Mouse (Mus musculus): Measurements from ENCODE around the gene Npas1. TPM values are rescaled to one million over a fixed set of nuclear protein-coding genes. Genes with fewer than 3 reads are reported as not detected.
A peak's percentile ranks its signal among the peaks of the same experiment; 100 is the strongest.

Npas1 gene
- polyA plus RNA-seq, 1 experiment from 2014 or later = 6.4 TPM

DNA sequence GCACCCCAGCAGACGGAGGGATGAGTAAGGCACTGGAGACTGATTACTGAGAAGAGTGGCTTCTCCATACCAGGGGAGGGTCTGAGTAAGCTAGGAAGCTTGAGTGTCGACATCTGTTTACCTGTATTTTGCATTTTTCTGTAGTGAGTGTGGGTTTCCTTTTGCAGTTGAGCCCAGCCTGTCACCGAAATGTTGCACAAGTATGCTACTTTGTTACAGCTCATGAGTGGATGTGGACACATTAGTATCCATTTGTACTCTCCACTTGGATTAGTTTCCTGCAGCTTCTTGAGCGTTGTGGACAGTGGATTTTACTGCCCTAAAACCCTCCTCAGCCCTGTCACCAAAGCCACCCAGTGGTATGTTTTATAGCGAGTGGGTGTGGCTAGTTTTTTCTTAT is 58.8 kb downstream of the Npas1 start:
- Histone ChIP-seq H3K36me3 (ENCODE audit: control insufficient read depth, insufficient read depth, low read length) (peaks cover 32% of the 10 kb centered on the region), H3K4me1 (ENCODE audit: control insufficient read depth, insufficient read depth, low read length) (no peaks in the 10 kb centered on the region), H3K27me3 (ENCODE audit: control insufficient read depth, insufficient read depth, low read depth, low read length) (no peaks in the 10 kb centered on the region), H3K9ac (ENCODE audit: low read depth, low read length) (no peak overlapping the region), H3K9me3 (replicated peaks; ENCODE audit: control insufficient read depth, low read length, poor library complexity, severe bottlenecking) (no peaks in the 10 kb centered on the region), H3K4me2 (ENCODE audit: low read length) (no peak overlapping the region), H3K4me3 (ENCODE audit: low read depth, low read length) (no peak overlapping the region), H3K27ac (ENCODE audit: low read length) (no peak overlapping the region)
- WGBS = 90% methylated on average over 5 of the region's 5 CpGs
- no peak for ATAC-seq

DNA sequence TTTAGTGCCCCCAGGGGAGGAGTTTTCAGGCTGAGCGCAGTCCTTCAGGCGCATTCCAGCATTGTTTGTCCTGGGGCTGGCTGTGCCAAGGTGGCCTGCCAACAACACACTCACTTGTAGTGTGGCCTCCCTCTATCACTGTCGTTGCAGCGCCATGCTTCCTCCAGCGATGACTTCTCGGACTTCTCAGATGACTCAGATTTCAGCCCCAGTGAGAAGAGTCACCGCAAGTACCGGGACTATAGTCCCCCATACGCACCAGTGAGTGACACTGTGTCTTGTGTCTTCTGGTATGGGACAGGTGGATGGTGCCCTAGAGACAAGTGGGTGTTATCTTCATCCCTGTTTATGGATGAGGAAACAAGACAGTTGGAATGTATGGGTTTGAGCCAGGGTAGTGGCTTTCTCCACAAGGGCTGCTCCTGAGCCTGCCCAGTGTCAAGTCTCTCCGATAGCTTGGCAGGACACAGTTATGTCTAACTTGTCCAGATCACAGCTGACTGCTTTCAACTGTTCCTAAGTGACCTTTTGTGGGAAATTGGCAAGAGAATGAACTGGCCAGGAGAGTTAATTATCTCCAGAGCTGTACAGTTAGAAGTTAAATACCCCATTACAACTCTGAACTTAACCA is 60.3 kb downstream of the Npas1 start:
- Histone ChIP-seq H3K9me3 (replicated peaks; ENCODE audit: control insufficient read depth, low read length, poor library complexity, severe bottlenecking) (no peaks in the 10 kb centered on the region), H3K4me2 (ENCODE audit: low read length) (no peak overlapping the region), H3K4me1 (ENCODE audit: control insufficient read depth, insufficient read depth, low read length) (peaks cover 7% of the 10 kb centered on the region), H3K27me3 (ENCODE audit: control insufficient read depth, insufficient read depth, low read depth, low read length) (no peaks in the 10 kb centered on the region), H3K27ac (ENCODE audit: low read length) (no peak overlapping the region), H3K36me3 (ENCODE audit: control insufficient read depth, insufficient read depth, low read length) (peaks cover 28% of the 10 kb centered on the region), H3K9ac (ENCODE audit: low read depth, low read length) (no peak overlapping the region), H3K4me3 (ENCODE audit: low read depth, low read length) (no peak overlapping the region)
- no peak for ATAC-seq
- WGBS = 94% methylated on average over 10 of the region's 10 CpGs

DNA sequence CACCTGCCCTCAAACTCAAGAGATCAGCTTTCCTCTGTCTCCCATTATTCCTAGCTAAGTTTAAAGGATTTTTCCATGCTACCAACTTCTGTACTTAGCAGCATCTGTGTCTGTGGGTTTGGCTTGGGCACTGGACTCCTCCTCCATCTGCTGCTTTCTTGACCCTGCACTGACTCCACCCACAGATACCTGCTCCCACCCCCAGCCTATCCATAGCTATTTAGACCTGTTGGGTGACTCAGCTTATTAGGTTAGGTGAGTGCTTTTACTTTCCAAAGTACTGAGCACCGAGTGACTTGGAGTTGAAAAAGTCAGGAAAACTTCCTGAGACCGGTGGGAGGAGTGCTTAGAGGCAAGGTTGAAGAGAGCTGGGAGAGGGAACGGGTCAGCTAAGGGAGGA is 62.1 kb downstream of the Npas1 start:
- Histone ChIP-seq H3K36me3 (ENCODE audit: control insufficient read depth, insufficient read depth, low read length) (peaks cover 13% of the 10 kb centered on the region; the same call in 1 of the 2 replicates), H3K4me3 (ENCODE audit: low read depth, low read length) (no peak overlapping the region), H3K4me1 (ENCODE audit: control insufficient read depth, insufficient read depth, low read length) (peaks cover 7% of the 10 kb centered on the region), H3K27me3 (ENCODE audit: control insufficient read depth, insufficient read depth, low read depth, low read length) (no peaks in the 10 kb centered on the region), H3K4me2 (ENCODE audit: low read length) (no peak overlapping the region), H3K27ac (ENCODE audit: low read length) (no peak overlapping the region), H3K9ac (ENCODE audit: low read depth, low read length) (no peak overlapping the region), H3K9me3 (replicated peaks; ENCODE audit: control insufficient read depth, low read length, poor library complexity, severe bottlenecking) (no peaks in the 10 kb centered on the region)
- WGBS = 95% methylated on average over 3 of the region's 3 CpGs
- no peak for ATAC-seq

DNA sequence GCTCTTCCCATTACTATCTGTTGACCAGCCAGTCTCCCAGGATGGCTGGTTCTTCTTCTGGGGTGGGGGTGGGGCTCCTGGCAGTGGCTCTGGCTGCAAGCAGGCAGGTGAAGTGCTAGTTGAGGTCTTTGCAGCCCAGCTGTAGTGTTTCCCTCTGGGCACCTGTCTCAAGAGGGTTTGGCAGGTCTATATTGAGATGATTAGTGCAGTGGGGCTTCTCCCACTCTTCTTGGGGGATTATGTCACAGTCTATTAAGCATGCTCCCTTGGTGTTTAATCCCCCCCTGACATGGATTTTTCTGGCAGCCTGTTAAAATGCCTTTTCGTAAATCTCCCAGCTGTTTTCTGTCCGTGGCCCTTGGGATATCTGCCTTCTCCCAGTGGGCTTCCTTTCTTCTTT is 64.6 kb downstream of the Npas1 start:
- Histone ChIP-seq H3K9ac (ENCODE audit: low read depth, low read length) (no peak overlapping the region), H3K27me3 (ENCODE audit: control insufficient read depth, insufficient read depth, low read depth, low read length) (no peaks in the 10 kb centered on the region), H3K27ac (ENCODE audit: low read length) (peak overlapping the region; percentile 4; the same call in 1 of the 2 replicates), H3K4me3 (ENCODE audit: low read depth, low read length) (no peak overlapping the region), H3K9me3 (replicated peaks; ENCODE audit: control insufficient read depth, low read length, poor library complexity, severe bottlenecking) (no peaks in the 10 kb centered on the region), H3K4me1 (ENCODE audit: control insufficient read depth, insufficient read depth, low read length) (peaks cover 7% of the 10 kb centered on the region), H3K36me3 (ENCODE audit: control insufficient read depth, insufficient read depth, low read length) (peaks cover 5% of the 10 kb centered on the region; the same call in 1 of the 2 replicates), H3K4me2 (ENCODE audit: low read length) (no peak overlapping the region)
- 25% methylated on average over 2 of the region's 2 CpGs for WGBS
- ATAC-seq = no peak

DNA sequence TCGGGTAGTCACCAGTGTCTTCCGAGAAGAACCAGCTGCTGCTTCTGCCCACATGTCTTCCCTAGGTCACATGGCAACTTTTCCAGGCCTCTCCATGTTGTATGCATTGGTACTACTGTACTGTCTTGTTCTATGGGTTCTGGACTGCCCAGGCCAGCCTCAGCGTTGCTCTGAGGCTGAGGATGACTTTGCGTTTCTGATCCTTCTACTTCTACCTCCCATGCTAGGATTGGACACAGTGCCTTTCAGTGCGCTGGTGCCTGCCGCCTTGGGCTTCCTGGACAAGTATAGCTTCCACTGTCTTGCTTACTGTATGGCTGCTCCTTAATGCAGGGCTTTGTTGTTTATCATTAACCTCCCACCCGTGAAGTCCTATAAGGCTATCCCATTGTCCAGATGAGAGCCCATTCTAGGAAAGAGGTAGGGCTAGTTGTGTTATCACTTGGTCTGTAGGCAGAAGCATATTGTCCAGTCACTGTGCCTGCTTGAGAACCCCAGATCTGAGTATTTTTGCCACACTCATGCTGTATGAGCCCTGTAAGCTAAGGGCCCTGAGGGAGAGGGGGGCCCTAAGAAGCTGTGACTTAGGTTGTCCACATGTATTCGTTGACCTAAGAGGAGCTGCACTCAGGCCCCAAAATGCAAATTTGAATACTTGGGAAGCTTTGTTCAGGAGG is 65.2 kb downstream of the Npas1 start:
- WGBS = 86% methylated on average over 8 of the region's 8 CpGs
- H3K4me1 ChIP-seq (ENCODE audit: control insufficient read depth, insufficient read depth, low read length) = peaks cover 7% of the 10 kb centered on the region
- no peak overlapping the region for H3K4me2 ChIP-seq (ENCODE audit: low read length)
- H3K9me3 ChIP-seq (replicated peaks; ENCODE audit: control insufficient read depth, low read length, poor library complexity, severe bottlenecking) = no peaks in the 10 kb centered on the region
- no peaks in the 10 kb centered on the region for H3K27me3 ChIP-seq (ENCODE audit: control insufficient read depth, insufficient read depth, low read depth, low read length)
- H3K9ac ChIP-seq (ENCODE audit: low read depth, low read length) = no peak overlapping the region
- H3K36me3 ChIP-seq (ENCODE audit: control insufficient read depth, insufficient read depth, low read length) = peaks cover 4% of the 10 kb centered on the region; the same call in 1 of the 2 replicates
- no peak for ATAC-seq
- no peak overlapping the region for H3K27ac ChIP-seq (ENCODE audit: low read length)
- H3K4me3 ChIP-seq (ENCODE audit: low read depth, low read length) = no peak overlapping the region

DNA sequence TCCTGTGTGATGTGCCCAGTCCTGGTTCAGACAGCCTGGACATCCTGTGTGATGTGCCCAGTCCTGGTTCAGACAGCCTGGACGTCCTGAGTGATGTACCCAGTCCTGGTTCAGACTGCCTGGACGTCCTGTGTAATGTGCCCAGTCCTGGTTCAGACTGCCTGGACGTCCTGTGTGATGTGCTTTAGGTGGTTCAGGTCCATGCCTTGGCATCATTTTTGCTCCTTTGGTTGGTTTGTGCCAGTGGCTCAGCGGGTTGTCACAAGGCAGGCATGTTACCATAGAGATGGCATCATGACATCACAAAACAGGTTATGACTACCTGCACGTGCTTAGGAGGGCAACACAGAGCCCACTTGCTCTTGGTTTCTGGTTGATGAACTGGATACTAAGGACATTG is 66.4 kb downstream of the Npas1 start:
- Histone ChIP-seq H3K4me1 (ENCODE audit: control insufficient read depth, insufficient read depth, low read length) (peaks cover 11% of the 10 kb centered on the region), H3K36me3 (ENCODE audit: control insufficient read depth, insufficient read depth, low read length) (no peaks in the 10 kb centered on the region), H3K4me2 (ENCODE audit: low read length) (no peak overlapping the region), H3K9ac (ENCODE audit: low read depth, low read length) (no peak overlapping the region), H3K4me3 (ENCODE audit: low read depth, low read length) (no peak overlapping the region), H3K27ac (ENCODE audit: low read length) (no peak overlapping the region), H3K27me3 (ENCODE audit: control insufficient read depth, insufficient read depth, low read depth, low read length) (no peaks in the 10 kb centered on the region), H3K9me3 (replicated peaks; ENCODE audit: control insufficient read depth, low read length, poor library complexity, severe bottlenecking) (no peaks in the 10 kb centered on the region)
- WGBS = 94% methylated on average over 5 of the region's 5 CpGs
- ATAC-seq = no peak

DNA sequence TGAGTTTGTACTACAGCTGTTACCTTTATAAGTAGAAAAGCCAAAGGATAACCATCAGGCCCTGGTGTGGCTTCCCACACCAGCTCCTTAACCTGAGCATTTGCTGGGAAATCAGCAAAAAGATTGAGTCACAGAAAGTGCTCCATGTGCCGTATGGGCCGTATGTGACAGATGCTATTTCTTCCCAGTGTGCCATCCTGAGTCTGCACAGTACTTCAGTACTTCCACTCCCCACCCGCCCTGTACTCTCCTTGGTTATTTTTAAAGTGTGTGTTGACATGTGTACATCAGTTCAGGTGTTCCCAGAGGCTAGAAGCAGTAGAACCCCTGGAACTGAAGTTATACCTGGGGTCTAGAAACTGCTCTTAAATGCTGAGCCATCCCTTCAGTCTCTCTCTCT is 70.5 kb downstream of the Npas1 start:
- Histone ChIP-seq H3K4me3 (ENCODE audit: low read depth, low read length) (no peak overlapping the region), H3K4me1 (ENCODE audit: control insufficient read depth, insufficient read depth, low read length) (peaks cover 28% of the 10 kb centered on the region), H3K9ac (ENCODE audit: low read depth, low read length) (no peak overlapping the region), H3K4me2 (ENCODE audit: low read length) (no peak overlapping the region), H3K9me3 (replicated peaks; ENCODE audit: control insufficient read depth, low read length, poor library complexity, severe bottlenecking) (no peaks in the 10 kb centered on the region), H3K36me3 (ENCODE audit: control insufficient read depth, insufficient read depth, low read length) (no peaks in the 10 kb centered on the region), H3K27ac (ENCODE audit: low read length) (no peak overlapping the region), H3K27me3 (ENCODE audit: control insufficient read depth, insufficient read depth, low read depth, low read length) (no peaks in the 10 kb centered on the region)
- WGBS = 93% methylated on average over 3 of the region's 3 CpGs
- ATAC-seq = no peak

Other genes with a start within 250 kb of the Npas1 start
- 0.06 and 0.14 TPM in 2 replicates for gene C5ar2, start 233.6 kb downstream of the Npas1 start, polyA plus RNA-seq (2015; fragmentation: Nextera tagmentation; extraction: Ambion mirVana)
- 1.2 and 1.5 TPM in 2 replicates for gene C5ar1, start 218.2 kb downstream of the Npas1 start, polyA plus RNA-seq (2015; fragmentation: Nextera tagmentation; extraction: Ambion mirVana)
- gene Inafm1, start 204.1 kb downstream of the Npas1 start, polyA plus RNA-seq (2015; fragmentation: Nextera tagmentation; extraction: Ambion mirVana) = 44.5 and 49.3 TPM in 2 replicates
- 22.1 and 25.4 TPM in 2 replicates for gene Ccdc9, start 190.9 kb downstream of the Npas1 start, polyA plus RNA-seq (2015; fragmentation: Nextera tagmentation; extraction: Ambion mirVana)
- 30.0 and 31.3 TPM in 2 replicates for gene Bbc3, start 169.3 kb downstream of the Npas1 start, polyA plus RNA-seq (2015; fragmentation: Nextera tagmentation; extraction: Ambion mirVana)
- gene Sae1, start 89.9 kb downstream of the Npas1 start, polyA plus RNA-seq (2015; fragmentation: Nextera tagmentation; extraction: Ambion mirVana) = 239 and 255 TPM in 2 replicates
- gene Zc3h4, start 76.8 kb downstream of the Npas1 start, polyA plus RNA-seq (2015; fragmentation: Nextera tagmentation; extraction: Ambion mirVana) = 14.2 TPM in 2 replicates
- 66.9 and 75.6 TPM in 2 replicates for gene Tmem160, start 24.9 kb downstream of the Npas1 start, polyA plus RNA-seq (2015; fragmentation: Nextera tagmentation; extraction: Ambion mirVana)
- 32.2 and 34.7 TPM in 2 replicates for gene Arhgap35, start 137.3 kb upstream of the Npas1 start, polyA plus RNA-seq (2015; fragmentation: Nextera tagmentation; extraction: Ambion mirVana)
- gene Ceacam15, start 198.0 kb upstream of the Npas1 start, polyA plus RNA-seq (2015; fragmentation: Nextera tagmentation; extraction: Ambion mirVana) = not detected in 2 replicates
- gene Ceacam9, start 244.2 kb upstream of the Npas1 start, polyA plus RNA-seq (2015; fragmentation: Nextera tagmentation; extraction: Ambion mirVana) = 0.18 TPM in 1 of 2 replicates, not detected in the other

All from midbrain, embryonic 16.5 days (tissue).